Mouse (Mus musculus) midbrain, embryonic 15.5 days (tissue): ENCODE data around the gene Gls2. TPM values are rescaled to one million over a fixed set of nuclear protein-coding genes. Genes with fewer than 3 reads are reported as not detected.
"Not testable (repeated sequence)": the region's sequence is repeated elsewhere in the genome, so short reads cannot be mapped to it uniquely, and the experiment has no call there.

Source experiments
- ATAC-seq: fragments of 200-750 bp; cut with Nextera tagmentation; replicated peaks from 2 replicates; pipeline ENCODE4 v1.8.0; 2017; ENCODE audit warnings: moderate TSS enrichment
- H3K27ac ChIP-seq: fragments of 300-500 bp; sonication (generic); 2 replicates; pipeline ENCODE4 v1.5.1; 2015; ENCODE audit warnings: mild to moderate bottlenecking, inconsistent platforms
- H3K27me3 ChIP-seq: fragments of 300-500 bp; sonication (generic); replicated peaks from 2 replicates; pipeline ENCODE4 v1.6.1; 2015; ENCODE audit warnings: inconsistent platforms
- H3K36me3 ChIP-seq: fragments of 300-500 bp; sonication (generic); replicated peaks from 2 replicates; pipeline ENCODE4 v1.6.1; 2015; ENCODE audit warnings: inconsistent platforms
- H3K4me1 ChIP-seq: fragments of 300-500 bp; sonication (generic); 2 replicates; pipeline ENCODE4 v1.6.1; 2015; ENCODE audit warnings: inconsistent platforms
- H3K4me2 ChIP-seq: fragments of 300-500 bp; sonication (generic); 2 replicates; pipeline ENCODE4 v1.6.1; 2015; ENCODE audit warnings: inconsistent platforms, mild to moderate bottlenecking, moderate library complexity
- H3K4me3 ChIP-seq: fragments of 300-500 bp; sonication (generic); 2 replicates; pipeline ENCODE4 v1.5.1; 2015; ENCODE audit warnings: mild to moderate bottlenecking, inconsistent platforms
- H3K9ac ChIP-seq: fragments of 300-500 bp; sonication (generic); 2 replicates; pipeline ENCODE4 v1.6.1; 2015; ENCODE audit warnings: mild to moderate bottlenecking, inconsistent platforms
- H3K9me3 ChIP-seq: fragments of 300-500 bp; sonication (generic); 2 replicates; pipeline ENCODE4 v1.6.1; 2016; ENCODE audit warnings: inconsistent platforms
- WGBS: fragments of 180-500 bp; shearing (Covaris S2); methylation state at CpG from one replicate; pipeline ENCODE4 v1.1.7; 2015; ENCODE audit warnings: mixed read lengths; 5-methylcytosine and 5-hydroxymethylcytosine counted together
- polyA plus RNA-seq: library from polyadenylated mRNA; unstranded; fragments of >200 nt; fragmentation: Nextera tagmentation; extraction: Ambion mirVana; gene quantifications from 2 replicates; pipeline ENCODE4 v1.2.1, GENCODE M21; 2015

The Gls2 gene
- polyA plus RNA-seq, 1 experiment from 2014 or later: 1.2 TPM

GRCm38 (mm10) chr10:128209311-128210009 is 15.2 kb downstream of the Gls2 start:
- H3K36me3 ChIP-seq: no peaks in the 10 kb centered on the region
- H3K4me2 ChIP-seq: no peak overlapping the region
- no peak overlapping the region for H3K9ac ChIP-seq
- ATAC-seq: no peak
- no peak overlapping the region for H3K27ac ChIP-seq
- peaks cover 13% of the 10 kb centered on the region for H3K4me1 ChIP-seq
- H3K4me3 ChIP-seq: no peak overlapping the region
- 94% methylated on average over 11 of the region's 11 CpGs for WGBS
- no peaks in the 10 kb centered on the region for H3K27me3 ChIP-seq
- no peaks in the 10 kb centered on the region for H3K9me3 ChIP-seq

DNA sequence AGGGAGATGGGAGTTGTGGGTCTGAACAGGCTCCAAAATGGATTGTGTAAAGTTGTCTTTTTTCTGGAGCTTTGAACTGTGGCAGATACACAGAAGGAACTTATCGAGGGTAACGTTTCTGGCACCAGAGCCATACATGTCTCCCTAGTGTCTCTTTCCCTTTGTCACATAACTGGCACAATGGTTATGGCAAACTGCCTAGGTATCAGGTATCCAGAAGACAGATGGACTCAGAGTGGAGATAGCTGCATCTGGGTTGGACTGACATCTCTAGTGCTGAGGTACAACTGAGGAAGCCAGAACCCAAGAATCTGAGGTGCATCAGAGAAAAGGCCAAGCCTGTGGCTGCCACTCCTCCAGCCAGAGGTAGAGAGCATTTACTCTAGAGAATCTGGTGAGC is 15.9 kb downstream of the Gls2 start:
- Histone ChIP-seq H3K27ac (no peak overlapping the region), H3K9ac (no peak overlapping the region), H3K4me1 (peaks cover 13% of the 10 kb centered on the region), H3K9me3 (no peaks in the 10 kb centered on the region), H3K4me3 (no peak overlapping the region), H3K36me3 (no peaks in the 10 kb centered on the region), H3K27me3 (no peaks in the 10 kb centered on the region), H3K4me2 (no peak overlapping the region)
- no peak for ATAC-seq
- WGBS: 96% methylated on average over 2 of the region's 2 CpGs

DNA sequence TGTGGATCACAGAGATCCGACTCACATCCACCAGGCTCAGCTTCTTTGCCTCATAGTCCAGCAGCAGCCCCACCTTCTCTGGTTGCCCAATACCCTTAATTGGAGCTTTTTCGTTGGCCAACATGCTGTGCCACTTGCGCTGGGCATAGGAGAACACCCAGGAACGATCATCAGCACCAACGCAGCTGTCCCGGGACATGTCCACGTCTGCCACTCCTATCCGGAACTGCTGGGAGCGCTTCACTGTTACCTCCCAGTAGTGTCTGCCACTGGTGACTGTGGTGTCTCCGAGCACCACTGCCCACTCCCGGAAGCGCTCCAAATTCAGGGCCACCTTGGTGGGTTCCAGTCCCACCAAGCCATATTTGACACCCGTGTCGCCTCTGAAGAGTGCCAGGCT is 16.7 kb downstream of the Gls2 start:
- Histone ChIP-seq H3K4me1 (peaks cover 13% of the 10 kb centered on the region), H3K4me2 (peak overlapping the region; percentile 94), H3K36me3 (no peaks in the 10 kb centered on the region), H3K9ac (peak overlapping the region; percentile 54), H3K9me3 (no peaks in the 10 kb centered on the region), H3K27ac (peak overlapping the region; percentile 56; the same call in 1 of the 2 replicates), H3K27me3 (no peaks in the 10 kb centered on the region), H3K4me3 (peak overlapping the region; percentile 68)
- 25% methylated on average over 14 of the region's 14 CpGs for WGBS
- peak; percentile 52; the same call in 1 of the 2 replicates for ATAC-seq

GRCm38 (mm10) chr10:128211390-128212108 is 17.3 kb downstream of the Gls2 start, which contains the start of gene Spryd4:
Spryd4 (minus strand) TSS chr10:128211807.
- WGBS: under 1% methylated on average over 30 of the region's 30 CpGs
- Histone ChIP-seq H3K4me2 (peak within 1 kb of the TSS; percentile 94), H3K27me3 (no peaks in the 10 kb centered on the region), H3K9me3 (no peaks in the 10 kb centered on the region), H3K4me3 (peak within 1 kb of the TSS; percentile 68), H3K36me3 (no peaks in the 10 kb centered on the region), H3K9ac (peak within 1 kb of the TSS; percentile 54), H3K4me1 (peaks cover 13% of the 10 kb centered on the region), H3K27ac (peak within 1 kb of the TSS; percentile 70)
- peak; percentile 95 for ATAC-seq

- WGBS: 46% methylated on average over 6 of the region's 6 CpGs
- no peaks in the 10 kb centered on the region for H3K27me3 ChIP-seq
- H3K4me3 ChIP-seq: peak overlapping the region; percentile 68
- peak; percentile 49; the same call in 1 of the 2 replicates for ATAC-seq
- H3K4me1 ChIP-seq: peaks cover 13% of the 10 kb centered on the region
- peak overlapping the region; percentile 70 for H3K27ac ChIP-seq
- H3K4me2 ChIP-seq: peak overlapping the region; percentile 94
- no peaks in the 10 kb centered on the region for H3K9me3 ChIP-seq
- no peaks in the 10 kb centered on the region for H3K36me3 ChIP-seq
- peak overlapping the region; percentile 54; the same call in 1 of the 2 replicates for H3K9ac ChIP-seq
Observed at GRCm38 (mm10) chr10:128212148-128212547, 17.9 kb downstream of the Gls2 start.

DNA sequence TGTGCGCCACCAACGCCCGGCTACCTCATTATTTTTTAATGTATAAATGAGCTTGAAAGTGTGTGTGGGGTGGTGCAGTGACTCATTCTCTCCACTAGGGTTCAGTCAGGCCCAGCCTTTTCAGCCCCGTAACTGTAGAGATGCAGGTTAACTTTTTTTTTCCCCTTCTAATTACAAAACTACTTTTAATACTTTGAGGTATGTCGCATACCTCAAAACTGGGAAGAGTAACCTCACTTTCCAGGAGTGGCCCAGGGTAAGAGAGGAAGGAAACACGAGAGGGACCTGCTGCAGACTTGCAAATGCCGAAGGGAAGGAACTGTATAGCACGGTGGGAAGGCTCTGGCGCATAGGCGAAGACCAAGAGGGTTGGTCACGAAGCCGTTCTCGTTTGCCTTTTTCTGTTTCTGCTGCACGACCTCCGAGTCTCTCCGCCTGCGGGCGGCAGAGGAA is 18.6 kb downstream of the Gls2 start:
- no peaks in the 10 kb centered on the region for H3K9me3 ChIP-seq
- H3K4me3 ChIP-seq: peak overlapping the region; percentile 17
- H3K4me1 ChIP-seq: peaks cover 13% of the 10 kb centered on the region
- no peak overlapping the region for H3K9ac ChIP-seq
- no peak for ATAC-seq
- no peaks in the 10 kb centered on the region for H3K27me3 ChIP-seq
- no peak overlapping the region for H3K27ac ChIP-seq
- 1% methylated on average over 18 of the region's 18 CpGs for WGBS
- H3K4me2 ChIP-seq: peak overlapping the region; percentile 50
- H3K36me3 ChIP-seq: no peaks in the 10 kb centered on the region

GRCm38 (mm10) chr10:128214112-128214511 is 19.9 kb downstream of the Gls2 start:
- peaks cover 13% of the 10 kb centered on the region for H3K4me1 ChIP-seq
- not testable (repeated sequence) for H3K9ac ChIP-seq, H3K36me3 ChIP-seq, H3K9me3 ChIP-seq, H3K27ac ChIP-seq, H3K27me3 ChIP-seq, ATAC-seq, H3K4me3 ChIP-seq, H3K4me2 ChIP-seq
- 90% methylated on average over 4 of the region's 4 CpGs for WGBS

- no peak overlapping the region for H3K27ac ChIP-seq
- H3K36me3 ChIP-seq: no peaks in the 10 kb centered on the region
- H3K9ac ChIP-seq: no peak overlapping the region
- no peak for ATAC-seq
- no peak overlapping the region for H3K4me2 ChIP-seq
- no peaks in the 10 kb centered on the region for H3K27me3 ChIP-seq
- no peaks in the 10 kb centered on the region for H3K9me3 ChIP-seq
- peaks cover 13% of the 10 kb centered on the region for H3K4me1 ChIP-seq
- no peak overlapping the region for H3K4me3 ChIP-seq
- 90% methylated on average over 5 of the region's 5 CpGs for WGBS
Observed at GRCm38 (mm10) chr10:128214981-128215380, 20.7 kb downstream of the Gls2 start.

GRCm38 (mm10) chr10:128218387-128219117 is 24.3 kb downstream of the Gls2 start:
- H3K9ac ChIP-seq: no peak overlapping the region
- H3K4me2 ChIP-seq: no peak overlapping the region
- no peaks in the 10 kb centered on the region for H3K4me1 ChIP-seq
- H3K27ac ChIP-seq: no peak overlapping the region
- ATAC-seq: no peak
- 95% methylated on average over 18 of the region's 18 CpGs for WGBS
- H3K9me3 ChIP-seq: no peaks in the 10 kb centered on the region
- no peaks in the 10 kb centered on the region for H3K27me3 ChIP-seq
- H3K4me3 ChIP-seq: no peak overlapping the region
- H3K36me3 ChIP-seq: no peaks in the 10 kb centered on the region

- Histone ChIP-seq H3K27ac (no peak overlapping the region), H3K4me2 (no peak overlapping the region), H3K36me3 (no peaks in the 10 kb centered on the region), H3K4me1 (no peaks in the 10 kb centered on the region), H3K9ac (no peak overlapping the region), H3K4me3 (no peak overlapping the region), H3K9me3 (no peaks in the 10 kb centered on the region), H3K27me3 (no peaks in the 10 kb centered on the region)
- ATAC-seq: no peak
- WGBS: 67% methylated on average over 16 of the region's 16 CpGs
Observed at GRCm38 (mm10) chr10:128221533-128222286, 27.5 kb downstream of the Gls2 start.

DNA sequence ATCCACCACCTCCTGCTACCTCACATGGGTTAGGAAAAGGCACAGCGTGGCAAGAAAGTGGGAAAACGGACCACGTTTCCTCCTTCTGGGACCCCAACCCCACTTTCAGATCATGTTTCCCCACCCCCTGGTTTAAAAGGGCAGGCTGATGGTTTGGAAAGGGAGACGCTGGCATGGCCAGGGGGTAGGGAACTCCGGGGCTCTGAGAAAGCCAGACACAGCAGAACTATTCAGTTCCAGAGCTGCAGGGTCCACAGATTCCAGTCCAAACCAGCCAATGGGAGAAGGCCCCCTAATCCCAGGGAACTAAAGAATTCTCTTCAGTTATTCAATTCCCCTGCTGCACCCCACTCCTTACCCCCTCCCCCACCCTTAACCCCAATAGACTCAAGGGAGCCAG is 30.8 kb downstream of the Gls2 start:
- Histone ChIP-seq H3K9me3 (no peaks in the 10 kb centered on the region), H3K4me2 (no peak overlapping the region), H3K36me3 (no peaks in the 10 kb centered on the region), H3K9ac (no peak overlapping the region), H3K4me3 (no peak overlapping the region), H3K27me3 (no peaks in the 10 kb centered on the region), H3K4me1 (no peaks in the 10 kb centered on the region), H3K27ac (no peak overlapping the region)
- no peak for ATAC-seq
- 31% methylated on average over 5 of the region's 5 CpGs for WGBS
